Mouse (Mus musculus): Measurements from ENCODE around the gene S100z.

Gene S100z

DNA sequence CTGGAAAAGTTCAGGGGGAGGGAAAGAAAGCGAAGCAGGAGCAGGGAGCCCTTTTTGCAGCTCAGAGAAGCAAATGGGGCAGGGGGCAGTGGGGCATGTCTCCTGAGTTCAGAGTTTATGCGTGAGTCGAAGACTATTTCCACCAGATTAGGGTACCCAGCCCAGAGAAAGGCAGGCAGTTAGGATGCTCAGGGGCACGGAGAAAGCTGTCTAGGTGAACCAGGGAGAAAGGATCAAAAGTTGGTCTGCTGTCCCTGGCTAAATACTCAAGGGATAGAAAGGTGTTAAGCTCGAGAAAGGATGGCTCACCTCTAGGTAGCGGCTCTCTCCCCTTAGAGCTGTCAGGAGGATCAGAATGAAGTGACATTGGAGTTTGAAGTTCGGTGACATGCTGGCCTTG, 34.2 kb downstream of the S100z start:
- DNase-seq: no peak

DNA sequence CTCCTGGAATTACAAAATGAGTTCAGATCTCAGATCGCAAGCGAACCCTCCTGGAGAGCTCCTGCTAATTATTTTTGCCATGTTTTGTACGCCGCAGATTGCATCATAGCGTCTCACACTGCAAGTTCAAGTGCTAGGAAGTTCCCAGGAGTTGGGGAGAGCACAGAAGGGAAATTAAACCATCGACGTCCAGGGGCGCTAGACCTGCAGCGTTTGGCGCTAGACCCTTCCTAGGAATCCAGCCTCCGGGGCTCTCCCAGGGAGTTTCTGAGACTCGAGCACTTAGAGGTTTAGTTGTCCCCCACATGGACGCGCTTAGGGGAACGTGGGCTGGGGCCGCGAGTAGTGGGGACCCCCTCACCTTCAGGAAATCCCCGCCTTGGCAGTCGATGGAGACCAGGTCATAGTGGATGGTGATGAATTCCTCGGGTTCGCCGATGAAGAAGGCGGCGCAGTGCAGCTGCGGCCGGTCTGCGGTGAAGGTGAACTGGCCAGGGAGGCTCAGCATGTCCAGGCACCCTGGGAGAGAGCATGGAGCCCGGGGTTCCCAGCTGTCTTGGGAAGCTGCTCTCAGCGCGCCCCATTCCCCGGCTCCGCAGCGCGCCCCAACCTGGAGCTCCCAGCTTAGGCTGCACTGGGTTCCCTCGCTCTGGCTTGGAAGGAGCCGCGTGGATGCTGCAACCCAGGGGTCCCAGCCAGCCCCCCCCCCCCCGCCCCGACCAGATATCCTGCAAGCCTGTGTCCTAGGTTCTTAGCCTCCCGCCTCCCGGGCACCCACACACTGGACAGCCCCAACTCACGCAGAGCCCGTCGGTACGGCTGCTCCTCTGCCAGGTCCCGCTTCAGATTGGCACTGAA, 34.9 kb downstream of the S100z start:
- DNase-seq: no peak

DNA sequence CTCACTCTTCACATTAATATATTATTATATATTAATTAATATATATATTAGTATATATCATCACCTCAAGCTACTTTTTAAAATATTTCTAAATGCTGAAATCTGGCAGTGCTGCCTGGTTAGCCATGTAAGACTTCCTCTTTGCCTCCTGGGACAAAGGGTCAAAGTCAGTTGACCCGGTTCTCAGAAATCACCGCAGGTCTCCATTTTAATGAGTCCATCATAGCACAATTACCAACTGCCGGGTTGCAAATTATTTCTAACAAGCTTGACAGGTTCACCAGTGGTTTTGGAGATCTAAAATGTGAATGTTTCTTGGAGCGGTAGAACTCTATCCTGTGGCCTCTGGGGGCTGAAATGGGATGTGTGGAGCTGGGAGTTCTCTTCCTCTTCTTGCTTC, 35.6 kb downstream of the S100z start:
- no peak for DNase-seq

DNA sequence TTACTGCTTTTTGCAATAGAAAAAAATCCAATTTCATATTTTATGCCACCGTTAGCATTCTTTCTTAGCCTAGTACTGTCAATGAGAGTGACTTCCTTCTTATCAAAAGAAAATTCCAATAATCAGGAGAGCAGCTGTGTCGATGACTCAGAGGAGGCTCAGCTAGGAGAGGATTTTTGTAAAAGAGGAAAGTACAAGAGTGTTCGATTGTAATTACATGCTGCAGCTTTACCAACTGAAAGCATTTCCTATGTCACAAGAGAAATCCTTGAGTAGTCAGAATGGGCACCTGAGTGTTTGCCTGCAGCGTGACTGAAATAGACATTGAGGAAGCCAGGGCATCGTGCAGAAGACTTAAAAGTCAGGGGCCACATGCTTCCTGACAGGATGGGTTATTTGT, 39.0 kb downstream of the S100z start:
- DNase-seq: no peak

DNA sequence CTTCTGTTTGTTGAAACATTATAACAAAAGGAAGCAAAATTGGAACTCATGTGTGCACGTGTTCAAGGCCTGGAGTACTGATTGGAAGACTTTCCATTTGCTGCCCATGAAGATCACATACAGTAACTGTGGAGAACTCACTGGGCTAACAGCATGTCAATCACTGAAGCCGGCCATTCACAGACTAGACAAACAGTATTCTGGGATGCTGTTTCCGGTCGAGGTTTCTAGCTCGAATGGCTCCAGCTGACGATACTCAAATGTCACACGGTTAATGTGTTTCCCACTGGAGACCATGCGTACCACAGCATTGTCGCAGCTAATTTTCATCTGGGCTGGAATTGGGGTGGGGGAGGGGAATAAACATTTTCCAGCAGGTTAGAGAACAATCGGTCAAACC, 46.8 kb downstream of the S100z start:
- no peak for DNase-seq

DNA sequence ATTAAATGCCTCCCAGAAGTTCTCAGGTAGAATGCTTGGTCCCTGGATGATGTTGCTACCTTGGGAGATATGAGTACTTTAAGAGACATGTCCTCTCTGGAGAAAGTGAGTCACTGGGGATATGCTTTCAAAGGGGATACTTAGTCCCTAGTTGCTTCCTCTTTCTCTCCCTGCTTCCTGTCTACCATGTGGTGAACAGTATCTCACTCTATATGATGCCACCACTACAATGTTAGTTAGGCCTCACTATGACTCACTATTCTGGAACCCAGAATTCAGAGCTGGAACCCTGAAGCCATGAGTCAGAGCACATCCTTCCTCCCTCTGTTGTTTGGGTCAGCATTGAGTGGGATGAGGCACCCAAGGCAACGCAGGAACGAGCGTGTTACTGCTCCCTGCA, 51.0 kb downstream of the S100z start:
- DNase-seq: no peak

All from spleen, adult 18-20 months (tissue).